Mouse (Mus musculus) adipose tissue, adult 10 weeks (tissue): ENCODE results near the gene Vmn1r95. TPM values are rescaled to one million over a fixed set of nuclear protein-coding genes. Genes with fewer than 3 reads are reported as not detected.

Experiments
- polyA plus RNA-seq: library from polyadenylated mRNA; stranded (reverse); fragments of 350-450 nt; fragmentation: Illumina TruSeq; extraction: RNeasy Lipid Tissue Mini Kit (QIAGEN cat#74804); gene quantifications from one replicate; pipeline ENCODE4 v1.2.3, GENCODE M21; 2014; ENCODE audit warnings: low read depth, low replicate concordance

Vmn1r95 gene
- not detected for polyA plus RNA-seq

DNA sequence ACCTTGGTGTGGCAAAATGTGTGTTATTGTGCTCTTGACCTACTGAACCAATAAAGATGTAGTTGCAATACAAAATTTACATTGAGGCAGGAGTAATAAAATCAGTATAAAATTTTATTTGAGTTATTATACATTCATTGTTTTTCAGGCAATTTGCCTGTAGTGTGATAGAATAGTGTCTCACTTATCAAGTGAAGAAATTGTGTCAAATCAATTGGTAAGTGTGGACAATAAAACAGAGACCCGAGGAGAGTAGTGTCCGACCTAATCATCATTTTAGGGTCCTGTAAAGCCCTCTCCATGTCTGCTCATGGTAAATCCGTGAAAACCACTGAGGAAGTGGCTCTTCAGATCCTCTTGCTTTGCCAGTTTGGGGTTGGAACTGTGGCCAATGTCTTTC is at the start of gene Vmn1r95:
Gene Vmn1r95 (plus strand): TSS at position 301 of the 400 bp plus-strand sequence.

DNA sequence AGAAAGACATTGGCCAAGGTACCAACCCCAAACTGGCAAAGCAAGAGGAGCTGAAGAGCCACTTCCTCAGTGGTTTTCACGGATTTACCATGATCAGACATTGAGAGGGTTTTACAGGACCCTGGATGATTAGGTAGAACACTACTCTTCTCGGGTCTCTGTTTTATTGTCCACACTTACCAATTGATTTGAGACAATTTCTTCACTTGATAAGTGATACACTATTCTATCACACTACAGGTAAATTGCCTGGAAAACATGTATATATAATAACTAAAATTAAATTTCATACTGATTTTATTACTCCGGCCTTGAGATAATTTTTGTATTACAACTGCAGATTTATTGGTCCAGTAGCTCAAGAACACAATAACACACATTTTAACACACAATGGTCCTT is 25.2 kb upstream of the Vmn1r95 start, which contains the start of gene Vmn1r94:
Gene Vmn1r94 (minus strand): TSS at position 101 of the 400 bp plus-strand sequence.

DNA sequence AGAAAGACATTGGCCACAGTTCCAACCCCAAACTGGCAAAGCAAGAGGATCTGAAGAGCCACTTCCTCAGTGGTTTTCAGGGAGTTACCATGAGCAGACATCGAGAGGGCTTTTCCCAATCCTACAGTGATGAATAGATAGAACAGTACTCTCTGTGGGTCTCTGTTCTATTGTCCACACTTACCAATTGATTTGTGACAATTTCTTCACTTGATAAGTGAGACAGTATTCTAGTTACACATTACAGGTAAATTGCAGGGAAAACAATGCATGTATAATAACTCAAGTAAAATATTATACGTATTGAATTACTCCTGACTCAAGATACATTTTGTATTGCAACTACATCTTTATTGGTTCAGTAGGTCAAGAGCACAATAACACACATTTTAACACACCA is 12.0 kb downstream of the Vmn1r95 start, which contains the start of gene Gm6164:
Gene Gm6164 (minus strand): TSS at position 101 of the 400 bp plus-strand sequence.

DNA sequence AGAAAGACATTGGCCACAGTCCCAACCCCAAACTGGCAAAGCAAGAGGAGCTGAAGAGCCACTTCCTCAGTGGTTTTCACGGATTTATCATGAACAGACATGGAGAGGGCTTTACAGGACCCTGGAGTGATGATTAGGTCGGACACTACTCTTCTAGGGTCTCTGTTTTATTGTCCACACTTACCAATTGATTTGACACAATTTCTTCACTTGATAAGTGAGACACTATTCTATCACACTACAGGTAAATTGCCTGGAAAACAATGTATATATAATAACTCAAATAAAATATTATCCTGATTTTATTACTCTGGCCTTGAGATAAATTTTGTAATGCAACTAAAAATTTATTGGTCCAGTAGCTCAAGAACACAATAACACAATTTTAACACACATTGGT is 40.2 kb downstream of the Vmn1r95 start, which contains the start of gene Gm4498:
Gene Gm4498 (minus strand): TSS at position 101 of the 400 bp plus-strand sequence.

Other genes starting within 250 kb of the Vmn1r95 start
- not detected for gene Igsf23, start 243.0 kb upstream of the Vmn1r95 start, polyA plus RNA-seq
- 0.24 TPM for gene Ceacam20, start 228.3 kb upstream of the Vmn1r95 start, polyA plus RNA-seq
- gene Nlrp9b, start 202.2 kb upstream of the Vmn1r95 start, polyA plus RNA-seq = 2.6 TPM
- gene Vmn1r91, start 94.0 kb upstream of the Vmn1r95 start, polyA plus RNA-seq = not detected
- gene Gm16442, start 71.1 kb upstream of the Vmn1r95 start, polyA plus RNA-seq = not detected
- not detected for gene Vmn1r93, start 54.6 kb upstream of the Vmn1r95 start, polyA plus RNA-seq
- gene Vmn1r94, start 25.3 kb upstream of the Vmn1r95 start, polyA plus RNA-seq = not detected
- not detected for gene Gm6164, start 11.9 kb downstream of the Vmn1r95 start, polyA plus RNA-seq
- not detected for gene Gm4498, start 40.1 kb downstream of the Vmn1r95 start, polyA plus RNA-seq
- gene Gm5890, start 69.1 kb downstream of the Vmn1r95 start, polyA plus RNA-seq = not detected
- gene Gm4133, start 140.4 kb downstream of the Vmn1r95 start, polyA plus RNA-seq = not detected
- not detected for gene Gm5728, start 181.7 kb downstream of the Vmn1r95 start, polyA plus RNA-seq
- gene Vmn1r100, start 224.2 kb downstream of the Vmn1r95 start, polyA plus RNA-seq = not detected
- not detected for gene Vmn1r101, start 248.9 kb downstream of the Vmn1r95 start, polyA plus RNA-seq